Mouse (Mus musculus) embryonic facial prominence, embryonic 15.5 days (tissue): ENCODE data around the gene Eea1. TPM values are rescaled to one million over a fixed set of nuclear protein-coding genes. Genes with fewer than 3 reads are reported as not detected.
A peak's percentile ranks its signal among the peaks of the same experiment; 100 is the strongest.
"Not testable (repeated sequence)": the region's sequence is repeated elsewhere in the genome, so short reads cannot be mapped to it uniquely, and the experiment has no call there.

ENCODE experiments used
- ATAC-seq: fragments of 200-750 bp; cut with Nextera tagmentation; 2 replicates; pipeline ENCODE4 v1.8.0; 2017; ENCODE audit warnings: low read depth, moderate TSS enrichment; ENCODE audit not compliant: insufficient number of reproducible peaks, low FRiP score, low TSS enrichment
- H3K27ac ChIP-seq: fragments of 300-500 bp; sonication (generic); replicated peaks from 2 replicates; pipeline ENCODE4 v1.5.1; 2015; ENCODE audit warnings: mild to moderate bottlenecking, inconsistent platforms
- H3K27me3 ChIP-seq: fragments of 300-500 bp; sonication (generic); 2 replicates; pipeline ENCODE4 v1.6.1; 2015; ENCODE audit warnings: inconsistent platforms
- H3K36me3 ChIP-seq: fragments of 300-500 bp; sonication (generic); 2 replicates; pipeline ENCODE4 v1.6.1; 2015; ENCODE audit warnings: mild to moderate bottlenecking, inconsistent platforms
- H3K4me1 ChIP-seq: fragments of 300-500 bp; sonication (generic); 2 replicates; pipeline ENCODE4 v1.6.1; 2015; ENCODE audit warnings: inconsistent platforms
- H3K4me2 ChIP-seq: fragments of 300-500 bp; sonication (generic); replicated peaks from 2 replicates; pipeline ENCODE4 v1.6.1; 2015; ENCODE audit warnings: mild to moderate bottlenecking, inconsistent platforms
- H3K4me3 ChIP-seq: fragments of 300-500 bp; sonication (generic); replicated peaks from 2 replicates; pipeline ENCODE4 v1.5.1; 2015; ENCODE audit warnings: mild to moderate bottlenecking, inconsistent platforms
- H3K9ac ChIP-seq: fragments of 300-500 bp; sonication (generic); 2 replicates; pipeline ENCODE4 v1.6.1; 2015; ENCODE audit warnings: inconsistent platforms
- H3K9me3 ChIP-seq: fragments of 300-500 bp; sonication (generic); replicated peaks from 2 replicates; pipeline ENCODE4 v1.6.1; 2016; ENCODE audit warnings: inconsistent platforms
- WGBS: fragments of 180-500 bp; shearing (Covaris S2); methylation state at CpG from one replicate; pipeline ENCODE4 v1.1.7; 2015; 5-methylcytosine and 5-hydroxymethylcytosine counted together
- polyA plus RNA-seq: library from polyadenylated mRNA; unstranded; fragments of >200 nt; fragmentation: Nextera tagmentation; extraction: Ambion mirVana; gene quantifications from 2 replicates; pipeline ENCODE4 v1.2.1, GENCODE M21; 2015

Gene Eea1
- polyA plus RNA-seq, 1 experiment from 2014 or later = 22.8 TPM

DNA sequence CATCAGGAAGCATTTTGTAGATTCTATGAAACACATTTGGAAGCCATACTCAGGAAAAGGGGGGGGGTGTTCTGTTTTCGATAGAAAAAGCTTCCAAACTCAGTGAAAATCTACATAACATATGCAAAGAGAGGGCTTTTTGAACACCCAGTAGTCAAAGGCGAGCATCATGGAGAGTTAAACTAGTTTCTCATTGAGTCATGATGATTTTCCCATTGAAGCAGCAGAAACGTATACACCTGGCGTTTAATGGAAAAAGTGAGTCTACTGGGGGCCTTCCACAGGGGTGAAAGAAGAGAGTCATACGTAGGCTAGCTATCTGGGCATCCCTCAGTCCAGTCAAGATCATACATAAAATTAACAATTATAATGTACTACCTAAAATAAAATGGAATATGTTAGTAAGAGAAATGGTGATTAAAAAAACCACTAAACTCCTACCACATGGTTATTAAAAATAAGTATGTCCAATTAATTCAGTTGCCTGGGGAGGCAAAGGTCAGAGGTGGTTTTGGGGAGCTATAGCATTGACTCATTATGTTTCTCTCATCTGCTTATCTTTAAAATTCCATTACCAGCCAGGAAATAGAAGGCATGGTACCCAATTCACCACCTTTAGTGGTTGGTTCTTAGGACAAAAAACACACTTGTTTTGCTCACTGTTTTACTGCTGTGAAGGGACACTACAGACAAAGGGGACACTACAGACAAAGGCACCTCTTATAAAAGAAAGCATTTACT, 25.8 kb upstream of the Eea1 start:
- H3K27me3 ChIP-seq = no peaks in the 10 kb centered on the region
- no peak overlapping the region for H3K4me3 ChIP-seq
- H3K9me3 ChIP-seq = no peaks in the 10 kb centered on the region
- H3K9ac ChIP-seq = no peak overlapping the region
- no peaks in the 10 kb centered on the region for H3K36me3 ChIP-seq
- H3K4me2 ChIP-seq = no peak overlapping the region
- no peak for ATAC-seq
- WGBS = 73% methylated on average over 5 of the region's 5 CpGs
- H3K27ac ChIP-seq = no peak overlapping the region
- H3K4me1 ChIP-seq = 0 out of 2 replicates have a peak, but pooled peaks cover 6% of the 10 kb centered on the region

DNA sequence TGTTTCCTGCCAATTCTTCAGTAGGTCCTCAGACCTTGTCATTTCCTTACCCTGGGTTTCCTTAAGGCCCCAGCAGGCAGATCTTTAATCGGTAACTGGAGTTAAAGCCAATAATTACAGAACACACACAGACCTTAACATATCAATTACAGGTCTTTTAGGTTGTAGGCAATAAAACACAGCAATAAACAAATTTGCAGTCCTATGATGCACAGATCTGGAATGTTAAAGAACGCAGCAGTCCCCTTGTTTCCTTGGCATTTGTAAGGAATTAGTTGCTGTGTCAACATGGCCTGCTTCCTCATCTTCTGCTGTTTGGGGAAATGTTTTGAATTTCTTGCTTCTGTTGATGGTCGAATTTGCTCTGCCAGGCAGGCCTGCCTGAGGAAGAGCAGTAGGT, 21.7 kb upstream of the Eea1 start:
- no peak overlapping the region for H3K4me3 ChIP-seq

DNA sequence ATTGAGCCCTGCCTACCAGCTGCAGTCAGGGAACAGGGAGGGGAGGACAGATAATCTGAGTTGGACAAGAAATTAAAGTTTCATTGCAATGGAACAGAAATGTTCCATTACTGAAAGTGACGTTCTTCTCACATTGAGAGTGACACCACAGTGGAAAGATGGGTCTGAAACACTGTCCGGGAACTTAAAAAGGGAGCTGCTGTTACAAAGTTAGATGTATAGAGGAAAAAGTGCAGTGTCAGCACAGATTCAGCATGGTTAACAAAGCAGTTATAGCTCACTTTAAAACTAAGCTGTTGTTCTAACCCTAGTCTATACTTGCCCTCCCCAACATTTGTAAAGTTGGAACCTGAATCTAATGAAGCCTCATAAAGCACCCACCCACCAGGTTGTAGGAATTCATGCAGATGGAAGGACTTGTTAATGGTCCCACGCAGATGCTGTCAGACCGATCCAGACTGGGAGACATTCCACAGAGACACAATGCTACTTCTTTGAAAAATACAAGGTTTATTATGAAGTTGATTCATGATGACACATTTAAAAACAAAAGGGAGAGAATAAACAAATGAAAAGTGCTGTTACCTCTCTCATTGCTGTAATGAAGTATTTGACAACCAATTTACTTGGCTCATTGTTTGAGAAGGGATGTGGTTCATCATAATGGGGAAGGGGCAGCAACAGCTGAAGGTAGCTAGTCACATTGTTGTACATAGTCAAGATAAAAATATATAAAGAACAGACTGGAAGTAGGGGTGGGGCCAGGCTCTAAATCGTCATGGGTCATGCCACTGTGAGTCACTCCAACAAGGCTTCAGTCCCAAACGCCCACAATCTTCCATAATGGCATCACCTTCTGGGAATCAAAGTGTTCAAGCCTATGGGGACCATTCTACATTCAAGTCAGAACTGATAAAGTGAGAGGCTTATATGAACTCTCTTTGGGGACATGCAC, 16.9 kb upstream of the Eea1 start:
- no peak overlapping the region for H3K4me2 ChIP-seq
- no peaks in the 10 kb centered on the region for H3K4me1 ChIP-seq
- H3K9me3 ChIP-seq = no peaks in the 10 kb centered on the region
- H3K27me3 ChIP-seq = no peaks in the 10 kb centered on the region
- H3K27ac ChIP-seq = no peak overlapping the region
- no peak overlapping the region for H3K4me3 ChIP-seq
- H3K36me3 ChIP-seq = no peaks in the 10 kb centered on the region
- no peak for ATAC-seq
- no peak overlapping the region for H3K9ac ChIP-seq
- WGBS = 70% methylated on average over 6 of the region's 6 CpGs

More for the DNA sequence above, 21.7 kb upstream of the Eea1 start:
- Histone ChIP-seq H3K36me3 (no peaks in the 10 kb centered on the region), H3K4me1 (0 out of 2 replicates have a peak, but pooled peaks cover 3% of the 10 kb centered on the region), H3K4me2 (no peak overlapping the region), H3K27ac (no peak overlapping the region), H3K27me3 (no peaks in the 10 kb centered on the region), H3K9me3 (no peaks in the 10 kb centered on the region), H3K9ac (no peak overlapping the region)
- WGBS = 21% methylated on average over 3 of the region's 3 CpGs
- no peak for ATAC-seq

DNA sequence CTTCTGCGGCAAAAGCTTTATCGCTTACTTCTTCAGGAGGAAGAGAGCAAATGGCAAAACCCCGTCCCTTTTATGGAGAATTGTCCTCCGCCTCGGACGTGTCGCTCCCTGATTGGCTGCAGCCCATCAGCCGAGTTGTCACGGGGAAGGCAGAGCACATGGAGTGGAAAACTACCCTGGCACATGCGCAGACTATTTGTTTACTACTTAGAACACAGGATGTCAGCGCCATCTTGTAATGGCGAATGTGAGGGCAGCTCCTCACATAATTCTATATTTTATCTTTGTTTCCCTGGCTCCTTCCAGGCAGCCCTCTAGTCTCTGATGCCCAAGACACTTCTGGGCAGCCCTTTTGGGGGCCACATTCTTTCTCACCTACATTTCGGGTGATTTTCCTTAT, 6.8 kb upstream of the Eea1 start:
- not testable (repeated sequence) for H3K9ac ChIP-seq, H3K9me3 ChIP-seq, ATAC-seq, H3K27me3 ChIP-seq, H3K27ac ChIP-seq, H3K4me2 ChIP-seq, H3K4me1 ChIP-seq, H3K4me3 ChIP-seq, H3K36me3 ChIP-seq
- WGBS = 92% methylated on average over 13 of the region's 13 CpGs

DNA sequence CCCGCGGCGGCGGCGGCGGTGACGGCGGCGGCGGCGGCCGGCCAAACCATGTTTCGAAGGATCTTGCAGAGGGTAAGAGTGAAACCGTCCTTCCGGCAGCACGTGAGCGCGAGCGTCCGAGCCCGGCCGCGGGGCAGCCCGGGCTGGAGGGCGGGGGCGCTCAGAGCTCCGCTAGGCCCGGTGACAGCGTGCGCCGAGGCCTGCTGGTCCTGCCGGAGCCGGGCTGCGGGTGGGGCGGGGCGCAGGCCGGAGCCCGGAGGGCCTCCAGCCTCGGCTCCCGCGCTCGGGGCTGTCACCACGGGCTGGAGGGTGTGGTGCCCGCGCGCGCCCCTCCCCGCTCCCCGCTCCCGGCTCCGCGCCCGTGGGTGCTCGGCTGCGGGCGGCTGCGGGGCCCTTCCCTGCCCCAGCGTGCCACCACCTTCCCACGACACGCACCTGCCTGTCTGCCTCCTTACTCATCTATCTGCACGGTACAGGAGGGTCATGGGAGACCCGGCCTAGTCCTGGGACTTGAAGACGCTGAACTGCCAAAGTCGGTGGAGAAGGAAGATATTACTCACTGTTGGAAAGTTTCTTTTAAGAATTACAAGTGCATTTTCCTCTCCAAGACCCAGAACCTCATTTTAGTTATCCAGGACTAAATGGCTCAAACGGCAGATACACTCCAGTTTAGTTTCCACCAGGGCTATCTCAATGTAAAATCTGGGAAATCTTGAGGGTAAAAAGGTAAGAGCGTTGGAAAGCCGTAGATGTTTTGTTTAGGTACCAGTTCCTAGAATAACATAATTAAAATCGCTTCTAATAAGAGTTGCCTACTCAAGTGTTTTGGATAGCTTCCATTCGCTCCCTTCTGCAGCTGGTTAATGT, 684 bp downstream of the Eea1 start:
- WGBS = 4% methylated on average over 55 of the region's 69 CpGs
- H3K4me3 ChIP-seq = peak overlapping the region; percentile 92
- peak overlapping the region; percentile 72 for H3K4me2 ChIP-seq
- no peaks in the 10 kb centered on the region for H3K9me3 ChIP-seq
- H3K27me3 ChIP-seq = no peaks in the 10 kb centered on the region
- ATAC-seq = peak; percentile 61
- H3K4me1 ChIP-seq = peaks cover 17% of the 10 kb centered on the region
- peak overlapping the region; percentile 94 for H3K27ac ChIP-seq
- H3K36me3 ChIP-seq = no peaks in the 10 kb centered on the region
- H3K9ac ChIP-seq = peak overlapping the region; percentile 81

DNA sequence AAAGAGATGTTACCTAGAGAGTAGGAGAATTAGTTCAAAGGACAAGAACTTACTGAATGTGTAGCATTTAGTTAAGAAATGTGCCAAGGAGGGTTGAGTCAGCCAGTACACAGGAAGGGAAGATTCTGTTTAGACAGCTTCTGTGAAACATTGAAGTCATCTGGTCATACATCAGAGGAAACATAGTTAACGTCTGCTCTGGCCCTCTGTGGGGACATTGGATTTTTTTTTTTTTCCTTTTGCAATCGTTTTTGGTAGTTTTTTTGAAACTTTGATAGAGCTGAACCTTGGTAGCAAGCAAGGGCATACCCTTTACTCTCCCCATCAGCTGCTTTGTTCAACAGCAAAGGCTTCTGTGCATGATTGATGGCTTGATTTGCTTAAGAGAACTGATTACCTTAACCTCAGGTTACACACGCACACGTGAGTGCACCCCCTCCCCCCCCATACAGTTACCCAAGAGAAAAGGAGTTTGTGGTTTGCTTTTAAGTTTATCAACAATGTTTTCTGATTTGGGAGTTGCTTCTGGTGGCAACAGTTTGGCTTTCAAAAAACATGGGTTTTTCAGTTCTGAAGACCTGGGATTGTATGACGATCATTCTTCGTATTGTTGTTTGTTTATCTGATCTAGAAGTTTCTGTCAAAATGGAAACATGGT, 1.4 kb downstream of the Eea1 start:
- peaks cover 17% of the 10 kb centered on the region for H3K4me1 ChIP-seq
- no peaks in the 10 kb centered on the region for H3K27me3 ChIP-seq
- no peak overlapping the region for H3K27ac ChIP-seq
- H3K36me3 ChIP-seq = no peaks in the 10 kb centered on the region
- 45% methylated on average over 6 of the region's 6 CpGs for WGBS
- H3K9me3 ChIP-seq = no peaks in the 10 kb centered on the region
- no peak for ATAC-seq
- peak overlapping the region; percentile 72 for H3K4me2 ChIP-seq
- peak overlapping the region; percentile 92 for H3K4me3 ChIP-seq
- H3K9ac ChIP-seq = no peak overlapping the region

DNA sequence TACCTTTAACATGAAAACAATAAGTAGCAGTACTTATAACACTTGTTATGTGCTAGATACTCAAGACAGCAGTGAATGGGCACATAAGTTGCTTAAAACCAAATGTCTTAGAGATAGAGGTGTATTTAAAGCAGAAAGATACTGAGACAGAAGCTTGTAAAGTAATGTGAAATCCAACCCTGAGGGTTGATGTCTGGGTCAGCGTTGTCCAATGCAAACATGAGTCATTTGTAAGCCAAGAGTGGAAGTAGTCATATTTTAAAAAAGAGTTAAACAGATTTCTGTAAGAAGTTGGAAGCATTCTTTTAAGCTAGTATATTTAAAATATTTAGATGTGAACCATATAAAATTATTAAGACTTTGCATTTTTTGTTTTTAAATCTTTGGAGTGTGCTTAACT, 4.6 kb downstream of the Eea1 start:
- no peak overlapping the region for H3K9ac ChIP-seq
- H3K9me3 ChIP-seq = no peaks in the 10 kb centered on the region
- H3K36me3 ChIP-seq = no peaks in the 10 kb centered on the region
- peaks cover 13% of the 10 kb centered on the region for H3K4me1 ChIP-seq
- no peak overlapping the region for H3K4me2 ChIP-seq
- no peak overlapping the region for H3K27ac ChIP-seq
- H3K4me3 ChIP-seq = no peak overlapping the region
- H3K27me3 ChIP-seq = no peaks in the 10 kb centered on the region
- whole genome bisulfite sequencing = 74% methylated on average over 1 of the region's 1 CpGs
- no peak for ATAC-seq

DNA sequence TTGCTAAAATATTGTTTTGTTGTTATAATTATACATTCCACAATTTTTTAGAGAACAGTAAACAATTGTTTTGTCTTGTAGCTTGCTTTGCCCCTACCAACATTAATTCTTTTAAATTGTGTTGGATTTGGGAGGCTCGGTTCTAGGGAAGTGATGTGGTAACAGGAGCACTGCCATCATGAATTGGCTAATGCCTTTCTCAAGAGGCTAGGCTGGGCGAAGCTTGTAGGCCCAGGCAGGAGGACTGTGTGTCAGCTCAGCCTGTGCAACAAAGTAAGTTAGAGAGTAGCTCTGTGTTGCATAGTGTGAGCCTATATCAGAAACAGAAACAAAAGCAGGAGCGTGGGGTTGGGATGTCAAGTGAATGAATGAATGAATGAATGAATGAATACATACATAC, 9.0 kb downstream of the Eea1 start:
- Histone ChIP-seq H3K4me3 (no peak overlapping the region), H3K9ac (no peak overlapping the region), H3K27ac (no peak overlapping the region), H3K9me3 (no peaks in the 10 kb centered on the region), H3K4me2 (no peak overlapping the region), H3K4me1 (no peaks in the 10 kb centered on the region), H3K36me3 (no peaks in the 10 kb centered on the region), H3K27me3 (no peaks in the 10 kb centered on the region)
- 88% methylated on average over 3 of the region's 3 CpGs for WGBS
- no peak for ATAC-seq

DNA sequence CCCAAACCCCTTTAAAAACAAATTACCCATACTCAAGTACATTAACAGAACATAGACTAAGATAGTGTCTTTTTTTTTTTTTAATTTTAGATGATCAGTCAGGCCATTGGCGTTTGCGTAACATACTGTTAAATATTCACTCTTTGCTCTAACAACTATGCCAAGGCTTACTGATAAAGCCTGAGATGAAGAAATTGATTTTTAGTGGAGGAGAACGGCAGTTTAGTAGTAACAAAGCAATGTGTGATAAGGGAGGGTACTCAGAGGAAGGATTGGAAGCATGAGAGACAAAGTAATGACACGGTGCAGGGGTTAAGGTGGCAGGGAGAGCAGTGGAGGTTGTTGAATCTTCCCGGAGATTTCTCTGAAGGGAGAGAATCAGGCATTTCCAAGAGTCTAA, 9.7 kb downstream of the Eea1 start:
- H3K4me2 ChIP-seq = no peak overlapping the region
- H3K27ac ChIP-seq = no peak overlapping the region
- no peak overlapping the region for H3K4me3 ChIP-seq
- ATAC-seq = no peak
- no peaks in the 10 kb centered on the region for H3K36me3 ChIP-seq
- WGBS = 91% methylated on average over 5 of the region's 5 CpGs
- H3K4me1 ChIP-seq = no peaks in the 10 kb centered on the region
- H3K9me3 ChIP-seq = no peaks in the 10 kb centered on the region
- H3K9ac ChIP-seq = no peak overlapping the region
- H3K27me3 ChIP-seq = no peaks in the 10 kb centered on the region

DNA sequence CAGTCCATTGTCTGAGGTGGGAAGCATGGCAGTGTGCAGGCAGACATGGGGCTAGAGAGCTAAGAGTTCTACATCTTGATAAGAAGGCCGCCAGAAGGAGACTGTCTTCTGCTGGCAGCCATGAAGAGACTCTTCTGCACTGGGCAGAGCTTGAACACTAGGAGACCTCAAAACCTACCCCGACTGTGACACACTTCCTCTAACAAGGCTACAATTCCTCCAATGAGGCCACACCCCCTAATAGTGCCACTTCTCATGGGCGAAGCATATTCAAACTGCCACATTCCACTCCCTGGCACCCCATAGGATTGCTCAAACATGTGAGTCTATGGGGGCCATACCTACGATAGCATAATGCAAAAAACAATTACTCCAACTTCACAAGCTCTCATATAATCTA, 10.3 kb downstream of the Eea1 start:
- H3K36me3 ChIP-seq = no peaks in the 10 kb centered on the region
- H3K4me2 ChIP-seq = no peak overlapping the region
- H3K27ac ChIP-seq = no peak overlapping the region
- H3K9ac ChIP-seq = no peak overlapping the region
- H3K9me3 ChIP-seq = no peaks in the 10 kb centered on the region
- no peaks in the 10 kb centered on the region for H3K4me1 ChIP-seq
- ATAC-seq = no peak
- H3K27me3 ChIP-seq = no peaks in the 10 kb centered on the region
- 84% methylated on average over 4 of the region's 4 CpGs for WGBS
- no peak overlapping the region for H3K4me3 ChIP-seq
